Mouse (Mus musculus) forebrain, embryonic 11.5 days (tissue): ENCODE measurements around the gene Specc1l. TPM values are rescaled to one million over a fixed set of nuclear protein-coding genes. Genes with fewer than 3 reads are reported as not detected.

Source experiments
- ATAC-seq: fragments of 200-750 bp; cut with Nextera tagmentation; replicated peaks from 2 replicates; pipeline ENCODE4 v1.8.0; 2017; ENCODE audit warnings: moderate TSS enrichment; ENCODE audit not compliant: low FRiP score
- DNase-seq: peaks from one replicate; pipeline ENCODE4 v3.0.0-alpha.2; 2017; ENCODE audit warnings: low spot score
- H3K27ac ChIP-seq: fragments of 300-500 bp; sonication (generic); 2 replicates; pipeline ENCODE4 v1.5.1; 2014; ENCODE audit warnings: low read depth, low read length
- H3K27me3 ChIP-seq: fragments of 300-500 bp; sonication (generic); 2 replicates; pipeline ENCODE4 v1.6.1; 2014; ENCODE audit warnings: mild to moderate bottlenecking, low read length, mixed read lengths; ENCODE audit not compliant: control insufficient read depth, insufficient read depth
- H3K36me3 ChIP-seq: fragments of 300-500 bp; sonication (generic); 2 replicates; pipeline ENCODE4 v1.6.1; 2014; ENCODE audit warnings: mild to moderate bottlenecking, low read length, moderate library complexity, mixed read lengths; ENCODE audit not compliant: control insufficient read depth, insufficient read depth
- H3K4me1 ChIP-seq: fragments of 300-500 bp; sonication (generic); replicated peaks from 2 replicates; pipeline ENCODE4 v1.6.1; 2014; ENCODE audit warnings: low read length, mixed read lengths; ENCODE audit not compliant: control insufficient read depth, insufficient read depth
- H3K4me2 ChIP-seq: fragments of 300-500 bp; sonication (generic); 2 replicates; pipeline ENCODE4 v1.6.1; 2014; ENCODE audit warnings: low read depth, mild to moderate bottlenecking, low read length, moderate library complexity, mixed read lengths; ENCODE audit not compliant: severe bottlenecking
- H3K4me3 ChIP-seq: fragments of 300-500 bp; sonication (generic); 2 replicates; pipeline ENCODE4 v1.5.1; 2014; ENCODE audit warnings: low read depth, low read length
- H3K9ac ChIP-seq: fragments of 300-500 bp; sonication (generic); 2 replicates; pipeline ENCODE4 v1.6.1; 2014; ENCODE audit warnings: low read length
- H3K9me3 ChIP-seq: fragments of 300-500 bp; sonication (generic); 2 replicates; pipeline ENCODE4 v1.6.1; 2016; ENCODE audit warnings: low read length, mixed read lengths; ENCODE audit not compliant: control insufficient read depth
- WGBS: fragments of 180-500 bp; shearing (Covaris S2); extraction: QIAGEN DNeasy Blood & Tissue Kit; methylation state at CpG from one replicate; pipeline ENCODE4 v1.1.7; 2014; 5-methylcytosine and 5-hydroxymethylcytosine counted together
- polyA plus RNA-seq: library from polyadenylated mRNA; unstranded; fragments of >200 nt; fragmentation: Nextera tagmentation; extraction: Ambion mirVana; gene quantifications from 2 replicates; pipeline ENCODE4 v1.2.1, GENCODE M21; 2014

Gene Specc1l
- polyA plus RNA-seq, 1 experiment from 2014 or later = 29.0 TPM

GRCm38 (mm10) chr10:75232612-75233155 is 20.8 kb downstream of the Specc1l start:
- WGBS = 97% methylated on average over 4 of the region's 4 CpGs
- H3K4me2 ChIP-seq = no peak overlapping the region
- no peaks in the 10 kb centered on the region for H3K27me3 ChIP-seq
- no peak for DNase-seq
- no peaks in the 10 kb centered on the region for H3K4me1 ChIP-seq
- no peak overlapping the region for H3K27ac ChIP-seq
- no peak overlapping the region for H3K9ac ChIP-seq
- ATAC-seq = no peak
- no peaks in the 10 kb centered on the region for H3K9me3 ChIP-seq
- no peak overlapping the region for H3K4me3 ChIP-seq
- H3K36me3 ChIP-seq = peaks cover 4% of the 10 kb centered on the region; the same call in 1 of the 2 replicates

- 93% methylated on average over 2 of the region's 2 CpGs for WGBS
Observed at GRCm38 (mm10) chr10:75233489-75233888, 21.6 kb downstream of the Specc1l start.

DNA sequence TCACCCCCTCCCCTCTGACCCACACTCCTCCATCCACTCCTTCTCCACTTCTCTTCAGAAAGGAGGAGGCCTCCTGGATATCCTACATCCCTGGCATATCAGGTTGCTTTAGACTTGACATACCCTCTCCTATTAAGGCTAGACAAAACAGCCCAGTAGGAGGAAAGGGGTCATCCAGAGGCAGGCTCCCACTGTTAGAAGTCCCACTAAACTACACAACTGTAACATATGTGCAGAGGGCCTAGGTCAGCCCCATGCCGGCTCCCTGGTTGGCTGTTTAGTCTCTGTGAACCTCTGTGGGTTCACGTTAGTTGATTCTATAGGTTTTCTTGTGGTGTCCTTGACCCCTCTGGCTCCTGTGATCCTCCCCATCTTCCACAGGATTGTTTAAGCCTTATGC is 23.9 kb downstream of the Specc1l start:
- WGBS = 76% methylated on average over 2 of the region's 2 CpGs
- no peak overlapping the region for H3K4me3 ChIP-seq
- DNase-seq (no peak), ATAC-seq (no peak)
- H3K9me3 ChIP-seq = no peaks in the 10 kb centered on the region
- no peak overlapping the region for H3K9ac ChIP-seq
- no peak overlapping the region for H3K27ac ChIP-seq
- no peak overlapping the region for H3K4me2 ChIP-seq
- no peaks in the 10 kb centered on the region for H3K27me3 ChIP-seq
- H3K36me3 ChIP-seq = peaks cover 4% of the 10 kb centered on the region; the same call in 1 of the 2 replicates
- H3K4me1 ChIP-seq = no peaks in the 10 kb centered on the region

More at GRCm38 (mm10) chr10:75233489-75233888, 21.6 kb downstream of the Specc1l start:
- Histone ChIP-seq H3K4me3 (no peak overlapping the region), H3K27ac (no peak overlapping the region), H3K4me2 (no peak overlapping the region), H3K9me3 (no peaks in the 10 kb centered on the region), H3K9ac (no peak overlapping the region), H3K4me1 (no peaks in the 10 kb centered on the region), H3K36me3 (peaks cover 4% of the 10 kb centered on the region; the same call in 1 of the 2 replicates), H3K27me3 (no peaks in the 10 kb centered on the region)
- no peak for DNase-seq
- ATAC-seq = no peak

GRCm38 (mm10) chr10:75236156-75236555 is 24.3 kb downstream of the Specc1l start:
- Histone ChIP-seq H3K9ac (no peak overlapping the region), H3K36me3 (peaks cover 4% of the 10 kb centered on the region; the same call in 1 of the 2 replicates)
- 93% methylated on average over 3 of the region's 3 CpGs for WGBS

GRCm38 (mm10) chr10:75237166-75237565 is 25.3 kb downstream of the Specc1l start:
- H3K27me3 ChIP-seq = no peaks in the 10 kb centered on the region
- no peak overlapping the region for H3K4me3 ChIP-seq
- H3K9ac ChIP-seq = no peak overlapping the region
- ATAC-seq (no peak), DNase-seq (no peak)
- H3K9me3 ChIP-seq = no peaks in the 10 kb centered on the region
- H3K36me3 ChIP-seq = peaks cover under 1% of the 10 kb centered on the region; the same call in 1 of the 2 replicates
- H3K4me2 ChIP-seq = no peak overlapping the region
- 90% methylated on average over 2 of the region's 2 CpGs for WGBS
- H3K4me1 ChIP-seq = no peaks in the 10 kb centered on the region
- no peak overlapping the region for H3K27ac ChIP-seq

More at GRCm38 (mm10) chr10:75236156-75236555, 24.3 kb downstream of the Specc1l start:
- DNase-seq = no peak
- Histone ChIP-seq H3K27ac (no peak overlapping the region), H3K4me2 (no peak overlapping the region), H3K4me3 (no peak overlapping the region), H3K4me1 (no peaks in the 10 kb centered on the region), H3K9me3 (no peaks in the 10 kb centered on the region), H3K27me3 (no peaks in the 10 kb centered on the region)
- no peak for ATAC-seq

DNA sequence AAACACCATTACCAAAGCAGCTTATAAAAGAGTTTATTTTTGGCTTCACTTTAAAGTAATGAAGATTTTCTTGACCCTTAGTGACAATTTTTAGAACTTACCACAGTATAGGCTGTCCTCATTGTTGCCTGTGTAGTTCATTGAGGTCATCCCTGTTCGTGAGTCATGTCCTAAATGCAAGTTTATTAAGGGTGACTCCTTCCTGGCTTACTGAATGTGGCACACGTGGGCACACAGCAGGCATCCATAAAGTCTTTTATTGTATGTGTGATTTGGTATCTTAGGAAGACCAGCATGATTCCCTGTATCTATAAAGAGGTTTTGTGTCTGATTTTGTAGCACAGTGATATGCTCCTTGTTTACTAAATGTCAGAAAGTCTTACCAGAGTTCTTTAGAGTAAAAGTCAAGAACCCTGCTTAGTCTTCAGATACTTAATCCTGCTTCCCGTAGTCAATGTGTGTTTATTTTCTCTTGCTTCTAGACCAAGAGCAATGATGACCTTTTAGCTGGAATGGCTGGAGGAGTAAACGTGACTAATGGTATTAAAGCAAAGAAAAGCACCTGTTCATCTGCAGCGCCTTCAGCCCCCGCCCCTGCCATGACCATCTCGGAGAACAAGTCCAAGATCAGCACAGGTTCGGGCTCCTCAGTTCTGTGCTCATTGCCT is 28.8 kb downstream of the Specc1l start:
- no peak for ATAC-seq
- H3K9me3 ChIP-seq = no peaks in the 10 kb centered on the region
- H3K9ac ChIP-seq = no peak overlapping the region
- DNase-seq = no peak
- no peak overlapping the region for H3K4me2 ChIP-seq
- H3K4me3 ChIP-seq = no peak overlapping the region
- no peaks in the 10 kb centered on the region for H3K27me3 ChIP-seq
- H3K27ac ChIP-seq = no peak overlapping the region
- 85% methylated on average over 8 of the region's 8 CpGs for WGBS
- H3K36me3 ChIP-seq = peaks cover 4% of the 10 kb centered on the region; the same call in 1 of the 2 replicates
- H3K4me1 ChIP-seq = no peaks in the 10 kb centered on the region

DNA sequence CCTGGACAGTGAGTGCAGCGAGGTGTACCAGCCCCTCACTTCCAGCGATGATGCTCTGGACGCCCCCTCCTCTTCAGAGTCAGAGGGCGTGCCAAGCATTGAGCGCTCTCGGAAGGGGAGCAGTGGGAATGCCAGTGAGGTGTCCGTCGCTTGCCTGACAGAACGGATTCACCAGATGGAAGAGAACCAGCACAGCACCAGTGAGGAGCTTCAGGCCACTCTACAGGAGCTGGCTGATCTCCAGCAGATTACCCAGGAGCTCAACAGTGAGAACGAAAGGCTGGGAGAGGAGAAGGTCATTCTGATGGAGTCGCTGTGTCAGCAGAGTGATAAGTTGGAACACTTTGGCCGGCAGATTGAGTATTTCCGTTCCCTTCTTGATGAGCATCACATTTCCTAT is 33.9 kb downstream of the Specc1l start:
- WGBS = 96% methylated on average over 13 of the region's 13 CpGs
- no peaks in the 10 kb centered on the region for H3K4me1 ChIP-seq

GRCm38 (mm10) chr10:75246331-75246730 is 34.5 kb downstream of the Specc1l start:
- Histone ChIP-seq H3K9me3 (no peaks in the 10 kb centered on the region), H3K4me1 (no peaks in the 10 kb centered on the region), H3K36me3 (peaks cover 5% of the 10 kb centered on the region; the same call in 1 of the 2 replicates), H3K27me3 (no peaks in the 10 kb centered on the region), H3K27ac (no peak overlapping the region), H3K9ac (no peak overlapping the region), H3K4me3 (no peak overlapping the region), H3K4me2 (no peak overlapping the region)
- WGBS = 93% methylated on average over 10 of the region's 10 CpGs
- DNase-seq (no peak), ATAC-seq (no peak)

More for the DNA sequence above, 33.9 kb downstream of the Specc1l start:
- no peak overlapping the region for H3K4me2 ChIP-seq
- no peak overlapping the region for H3K27ac ChIP-seq
- no peak for DNase-seq
- H3K36me3 ChIP-seq = peaks cover 5% of the 10 kb centered on the region; the same call in 1 of the 2 replicates
- no peak for ATAC-seq
- H3K4me3 ChIP-seq = no peak overlapping the region
- H3K27me3 ChIP-seq = no peaks in the 10 kb centered on the region
- H3K9ac ChIP-seq = no peak overlapping the region
- H3K9me3 ChIP-seq = no peaks in the 10 kb centered on the region
